Mouse (Mus musculus): Measurements from ENCODE around the gene Arl6ip5.

DNA sequence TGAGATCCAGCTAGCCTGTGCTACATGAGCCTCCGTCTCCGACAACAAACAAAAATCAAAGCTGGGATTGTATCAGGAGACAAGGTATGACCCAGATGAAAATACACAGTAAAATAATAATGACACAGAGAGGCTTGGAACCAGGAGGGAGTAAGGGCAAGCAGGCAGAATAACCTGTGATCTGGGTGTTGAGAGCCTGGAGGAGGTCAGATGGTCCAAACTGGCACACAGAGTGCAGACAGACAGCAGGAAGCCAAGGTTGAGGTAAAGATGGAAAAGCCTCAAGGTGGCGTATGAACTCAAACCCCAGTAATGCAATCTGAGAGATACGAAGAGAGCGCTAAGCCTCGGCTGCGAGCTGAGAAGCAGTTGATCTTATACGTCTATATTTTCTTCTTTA is 14.0 kb downstream of the Arl6ip5 start:
- TF ChIP-seq CTCF (IDR thresholded peaks at IDR 0.05) (0 out of 2 replicates have a peak, but pooled peaks have one; percentile 7), POLR2A (IDR thresholded peaks at IDR 0.05; ENCODE audit: insufficient read depth, low read depth, low read length) (no peak)

Data from heart, adult 2 months (tissue).